Mouse (Mus musculus): ENCODE data around the gene Dennd6a.

GRCm38 (mm10) chr14:26626605-26627140, 53.0 kb downstream of the Dennd6a start:
- TF ChIP-seq GATA1 (IDR thresholded peaks at IDR 0.05; ENCODE audit: borderline replicate concordance, low read length) (no peak), CTCF (IDR thresholded peaks at IDR 0.05; ENCODE audit: low read depth, low read length) (no peak), TAL1 (conservative IDR thresholded peaks at IDR 0.05; ENCODE audit: low read depth, low read length) (no peak), POLR2AphosphoS5 (IDR thresholded peaks at IDR 0.05; ENCODE audit: insufficient replicate concordance, low read depth, low read length) (no peak)
